Mouse (Mus musculus): ENCODE results near the gene Gtdc1.

- TF ChIP-seq CTCF (IDR thresholded peaks at IDR 0.05; ENCODE audit: low read depth): no peak
- no peak for TF ChIP-seq EP300 (IDR thresholded peaks at IDR 0.05; ENCODE audit: low read depth)
These were observed 135.6 kb downstream of the Gtdc1 start for GRCm38 (mm10) chr2:44791840-44792239.
